Mouse (Mus musculus): ENCODE data around the gene Fhdc1. TPM values are rescaled to one million over a fixed set of nuclear protein-coding genes. Genes with fewer than 3 reads are reported as not detected.

Fhdc1 gene
- 13.6 and 15.1 TPM in 2 replicates for total RNA-seq (2021)
- long read RNA-seq, experiment 1, full-length matches to known transcripts: 7 of 10 reads
- long read RNA-seq, experiment 1, partial matches to known transcripts: 0 of 10 reads
- long read RNA-seq, experiment 1, other reads (novel, unspliced or antisense): 3 of 10 reads
- long read RNA-seq, experiment 2, full-length matches to known transcripts: 4 of 8 reads
- long read RNA-seq, experiment 2, partial matches to known transcripts: 3 of 8 reads
- long read RNA-seq, experiment 2, other reads (novel, unspliced or antisense): 1 of 8 reads

GRCm38 (mm10) chr3:84480006-84480897 lies at the start of gene Fhdc1:
Fhdc1 (minus strand) TSS chr3:84480429.
- DNase-seq: peak; percentile 79

- no peak for DNase-seq
Observed at GRCm38 (mm10) chr3:84529021-84529420, 48.8 kb upstream of the Fhdc1 start.

DNA sequence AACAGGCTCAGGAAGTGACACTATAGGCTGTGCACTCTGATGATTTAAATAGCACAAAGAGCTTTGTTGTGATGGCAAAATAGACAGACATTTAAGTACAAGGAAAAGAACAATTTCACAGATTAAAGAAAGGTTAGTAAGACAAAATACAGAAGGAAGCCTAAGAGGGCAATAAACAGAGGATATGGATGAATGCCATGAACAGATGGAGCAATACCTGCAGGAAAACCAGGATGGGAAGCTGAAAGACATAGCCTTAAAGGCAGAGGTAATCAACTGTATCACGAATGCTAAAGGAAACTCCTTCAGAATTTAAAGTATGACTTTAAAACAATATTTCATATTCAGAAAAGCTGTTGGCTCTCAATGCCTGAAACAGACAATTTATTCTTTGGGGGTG lies 44.7 kb upstream of the Fhdc1 start:
- no peak for DNase-seq

DNA sequence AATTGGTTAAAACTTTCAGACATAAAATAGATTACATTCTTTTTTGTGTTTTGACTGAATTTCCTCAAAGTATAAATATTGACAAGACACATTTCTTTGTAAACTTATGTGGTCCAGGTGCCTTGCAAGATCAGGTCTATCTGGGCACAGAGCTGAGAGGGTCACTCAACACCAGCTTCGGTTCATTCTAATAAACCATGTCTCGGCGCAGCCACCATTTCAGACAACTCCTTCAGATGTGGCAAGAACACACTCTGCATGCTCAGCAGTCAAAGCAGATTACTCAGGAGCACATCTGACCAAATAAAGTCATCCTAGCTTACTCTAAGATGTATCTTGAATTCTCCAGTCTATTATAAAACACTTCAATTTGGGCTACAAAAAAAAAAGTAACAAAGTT lies 35.9 kb upstream of the Fhdc1 start:
- no peak for DNase-seq

DNA sequence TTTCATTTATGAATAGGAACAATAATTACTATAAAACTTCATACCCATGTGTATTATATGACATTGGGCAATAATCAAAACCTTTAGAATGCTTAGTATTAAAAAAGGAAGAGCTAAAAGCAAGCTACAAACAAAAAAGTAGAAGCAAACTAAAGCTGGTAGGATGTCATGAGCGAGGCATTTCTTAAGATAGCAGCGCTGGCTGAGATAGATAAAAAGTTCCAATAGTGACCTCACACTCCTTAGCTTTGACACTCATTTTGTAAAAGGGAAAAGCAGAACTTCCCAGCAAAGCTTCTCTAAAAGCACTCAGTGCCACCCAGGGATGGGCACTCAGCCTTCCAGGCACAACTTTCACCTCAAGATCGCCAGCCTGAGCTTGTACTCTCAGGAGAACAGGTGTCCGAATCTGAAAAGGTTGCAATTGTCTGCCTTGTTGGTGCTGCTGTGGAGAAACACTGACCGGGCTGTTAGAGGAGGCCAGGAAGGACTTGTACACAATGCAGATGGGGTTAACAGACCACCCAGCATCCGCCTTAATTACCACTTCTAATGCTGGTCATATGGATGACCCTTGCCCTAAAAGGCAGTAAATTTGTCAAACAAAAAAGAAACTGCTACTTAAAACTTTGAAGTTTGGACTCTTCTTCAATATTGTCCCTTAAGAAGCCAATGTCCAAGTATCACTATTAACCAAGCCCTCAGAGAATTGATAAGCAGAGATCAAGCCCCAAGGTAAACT lies 32.7 kb upstream of the Fhdc1 start:
- DNase-seq: no peak

GRCm38 (mm10) chr3:84505193-84505592 lies 25.0 kb upstream of the Fhdc1 start:
- DNase-seq: no peak

DNA sequence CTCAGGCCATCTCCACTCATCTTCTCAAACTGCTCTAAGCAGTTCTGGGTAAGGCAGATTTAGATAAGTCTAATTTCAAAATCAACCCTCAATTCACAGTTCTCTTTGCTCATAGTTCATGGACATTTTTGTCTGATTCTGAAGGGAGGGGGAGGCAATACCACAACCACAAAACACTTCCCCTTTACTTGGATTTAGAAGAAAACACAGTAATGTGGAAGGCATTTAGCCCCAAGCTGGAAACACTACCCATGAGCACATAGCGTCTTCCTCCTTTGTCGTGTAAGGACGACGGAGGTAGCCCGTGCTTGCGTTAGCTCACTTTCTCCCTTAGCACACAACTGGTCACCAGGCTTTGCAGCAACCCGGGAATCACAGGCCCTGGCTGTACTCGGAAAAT lies 24.1 kb upstream of the Fhdc1 start:
- DNase-seq: no peak

DNA sequence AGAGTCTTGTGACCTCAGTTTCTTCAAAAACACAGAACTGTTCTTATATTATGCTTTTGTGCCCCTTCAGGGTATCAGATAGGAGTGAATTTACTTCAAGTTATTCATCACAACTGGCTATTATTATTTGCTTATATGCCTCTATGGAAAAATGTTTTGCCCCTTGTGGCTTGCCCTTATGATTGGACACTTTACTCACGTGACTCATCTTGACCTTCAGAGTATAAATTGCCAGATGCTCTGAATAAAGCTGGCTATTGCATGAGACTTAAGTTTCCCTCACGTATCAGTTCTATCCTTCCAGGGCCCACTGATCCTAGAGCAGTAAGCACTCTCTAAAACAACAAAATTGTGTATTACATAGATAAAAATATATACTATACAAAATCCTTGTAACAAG lies 21.9 kb upstream of the Fhdc1 start:
- DNase-seq: no peak

GRCm38 (mm10) chr3:84500491-84500890 lies 20.3 kb upstream of the Fhdc1 start:
- no peak for DNase-seq

DNA sequence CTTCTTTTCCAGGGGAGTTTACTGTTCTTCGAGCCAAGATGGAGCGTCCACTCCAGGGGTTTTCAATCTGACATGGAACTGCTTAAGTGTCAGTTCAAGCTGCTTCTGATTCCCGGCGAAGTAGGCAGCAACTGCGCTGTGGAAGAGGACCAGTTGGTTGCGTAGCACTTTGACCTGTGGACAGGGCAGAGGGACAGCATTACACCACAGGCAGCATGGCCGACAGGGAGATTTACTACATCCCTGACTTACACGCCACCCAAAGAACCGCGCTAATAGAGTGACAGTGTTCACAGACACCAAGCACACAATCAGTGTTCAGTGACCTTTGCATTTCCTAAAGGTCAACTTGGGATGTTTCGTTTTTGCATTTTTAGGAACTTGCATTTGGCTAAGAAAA lies 17.5 kb upstream of the Fhdc1 start:
- no peak for DNase-seq

- DNase-seq: no peak
Observed at GRCm38 (mm10) chr3:84492657-84493056, 12.4 kb upstream of the Fhdc1 start.

GRCm38 (mm10) chr3:84492148-84492547 lies 11.9 kb upstream of the Fhdc1 start:
- no peak for DNase-seq

GRCm38 (mm10) chr3:84488716-84489115 lies 8.5 kb upstream of the Fhdc1 start:
- DNase-seq: peak; percentile 25

GRCm38 (mm10) chr3:84484891-84485290 lies 4.7 kb upstream of the Fhdc1 start:
- DNase-seq: no peak

- DNase-seq: no peak
Observed at GRCm38 (mm10) chr3:84484333-84484732, 4.1 kb upstream of the Fhdc1 start.

DNA sequence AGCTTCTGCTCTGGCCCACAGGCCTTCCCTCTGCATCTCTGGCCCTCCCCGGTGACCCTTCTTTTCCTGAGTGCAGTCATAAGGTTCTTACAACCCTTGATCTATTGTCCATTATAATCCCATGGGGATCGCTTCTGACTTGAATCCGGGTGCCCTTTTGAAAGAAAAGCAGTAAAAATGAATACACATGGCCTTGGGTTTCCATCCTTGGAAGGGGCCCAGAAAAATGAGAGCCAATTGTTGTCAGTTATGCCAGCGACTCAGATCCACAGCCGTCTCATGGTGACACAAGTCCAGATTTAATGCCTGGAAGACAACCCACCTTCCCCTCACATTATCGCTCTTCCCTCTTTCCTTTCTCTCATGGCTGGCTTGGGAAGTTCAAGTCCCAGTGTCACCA lies 1.9 kb upstream of the Fhdc1 start:
- DNase-seq: peak; percentile 72

GRCm38 (mm10) chr3:84481104-84481503 lies 875 bp upstream of the Fhdc1 start:
- DNase-seq: peak; percentile 75

DNA sequence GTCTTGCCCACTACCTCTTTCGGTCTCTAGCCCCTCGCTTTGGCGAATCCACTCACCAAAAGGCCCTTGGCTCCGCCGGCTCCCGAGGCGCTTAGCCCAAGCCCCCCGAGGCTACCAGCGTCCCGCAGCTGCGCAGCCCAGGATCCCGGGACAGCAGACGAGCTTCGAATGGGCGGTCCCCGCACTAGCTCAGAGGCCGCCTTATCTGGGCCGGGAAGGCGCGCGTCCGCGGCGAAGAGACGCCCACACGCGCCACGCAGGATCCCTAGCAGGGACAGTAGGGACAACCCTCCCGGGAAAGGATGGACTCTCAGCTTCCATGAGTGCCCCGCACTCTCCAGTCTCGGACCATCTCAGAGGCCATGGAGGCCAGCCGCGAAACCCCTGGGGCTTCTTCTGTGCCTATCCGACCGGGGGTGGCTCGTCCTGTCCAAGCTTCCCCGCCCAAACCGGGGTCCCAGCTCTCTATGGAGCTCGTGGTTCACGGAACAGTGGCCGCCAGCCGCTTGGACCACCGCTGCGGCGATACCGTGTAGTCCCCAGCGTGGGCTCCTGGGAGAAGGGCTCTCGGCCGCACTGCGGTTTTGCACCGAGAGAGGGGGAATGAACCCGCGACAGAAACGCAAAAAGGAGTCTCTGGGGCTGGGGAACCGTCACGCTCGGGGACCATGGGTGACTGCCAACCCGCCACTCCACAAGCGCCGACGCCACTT lies 780 bp downstream of the Fhdc1 start:
- DNase-seq: peak; percentile 88

DNA sequence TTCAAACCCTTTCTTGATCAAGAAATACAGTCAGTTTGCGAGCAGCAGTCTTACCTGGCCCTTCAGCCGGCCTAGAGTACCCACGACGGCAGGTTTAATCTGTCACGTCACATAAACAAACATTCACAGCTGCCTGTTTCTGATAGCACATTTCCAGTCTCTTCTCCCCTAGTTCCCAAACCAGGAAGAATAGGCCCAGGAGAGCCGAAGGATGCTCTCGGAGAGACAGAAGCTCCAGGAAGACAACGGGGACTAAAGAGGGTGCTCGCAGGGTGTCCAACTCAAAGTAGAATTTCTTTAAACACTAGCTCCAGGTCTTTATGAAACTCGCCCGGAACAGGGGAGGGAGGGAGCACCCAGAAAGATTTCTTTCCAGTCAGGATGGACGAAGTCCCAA lies 1.3 kb downstream of the Fhdc1 start:
- DNase-seq: no peak

GRCm38 (mm10) chr3:84478195-84478594 lies 2.0 kb downstream of the Fhdc1 start:
- no peak for DNase-seq

DNA sequence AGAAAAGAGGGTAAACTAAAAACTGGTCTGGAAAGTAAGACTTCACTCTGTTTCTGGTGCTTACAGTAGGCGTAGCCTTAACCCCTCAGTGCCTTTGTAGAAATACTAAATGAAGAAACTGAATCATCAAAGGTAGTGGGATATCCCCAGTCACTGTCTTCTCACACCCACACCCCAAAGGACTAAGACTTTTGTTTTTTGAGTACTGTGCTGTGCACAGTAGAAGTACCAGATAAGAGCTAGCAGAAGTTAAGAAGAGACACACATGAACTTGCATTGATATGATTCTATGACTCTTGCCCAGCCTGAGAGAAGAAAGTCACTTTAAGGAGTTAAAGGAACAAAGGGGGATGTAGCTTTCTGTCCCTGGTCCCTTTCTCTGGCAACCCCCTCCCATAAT lies 2.7 kb downstream of the Fhdc1 start:
- no peak for DNase-seq
